Mouse (Mus musculus) CH12.LX (cell line): Measurements from ENCODE around the gene Rtp2. TPM values are rescaled to one million over a fixed set of nuclear protein-coding genes. Genes with fewer than 3 reads are reported as not detected.

ENCODE experiments used
- DNase-seq: peaks from one replicate; pipeline ENCODE4 v3.0.0-alpha.2; 2013; ENCODE audit errors: extremely low read depth
- H3K27ac ChIP-seq: 2 replicates; pipeline ENCODE4 v1.5.1; 2012; ENCODE audit warnings: low read depth, mild to moderate bottlenecking, control low read depth, moderate library complexity; ENCODE audit not compliant: insufficient read depth
- H3K27me3 ChIP-seq: replicated peaks from 2 replicates; pipeline ENCODE3; 2012; ENCODE audit warnings: inconsistent platforms
- H3K36me3 ChIP-seq, 2 experiments: replicated peaks in 1 of 2; 2 replicates each; pipeline versions ENCODE3 to v1.6.1; 2012; ENCODE audit warnings: inconsistent platforms in 1 of 2, low read length in 1 of 2, mild to moderate bottlenecking in 1 of 2, mixed read lengths in 1 of 2, moderate library complexity in 1 of 2; ENCODE audit not compliant: control insufficient read depth in 1 of 2, insufficient read depth in 1 of 2
- H3K4me1 ChIP-seq, 2 experiments: 2 replicates each; pipeline ENCODE4 v1.6.1; 2012; ENCODE audit warnings: inconsistent platforms in 1 of 2, moderate library complexity in 1 of 2; ENCODE audit not compliant: insufficient read depth in 2 of 2, control insufficient read depth in 1 of 2
- H3K4me2 ChIP-seq: 2 replicates; pipeline ENCODE4 v1.6.1; 2012; ENCODE audit warnings: low read depth, mild to moderate bottlenecking, control low read depth; ENCODE audit not compliant: poor library complexity, insufficient read depth, severe bottlenecking
- H3K4me3 ChIP-seq, 3 experiments: fragments of 150-350 bp in 1 of 3; sonication (generic) in 1 of 3; replicated peaks in 1 of 3; 2 replicates each; pipeline versions ENCODE3 to v1.5.1; 2011 to 2012; ENCODE audit warnings: low read depth in 2 of 3, low read length in 2 of 3, mild to moderate bottlenecking in 2 of 3, moderate library complexity in 2 of 3, control low read depth in 1 of 3, improper control_type of control experiment in 1 of 3, inconsistent platforms in 1 of 3, mixed read lengths in 1 of 3; ENCODE audit not compliant: poor library complexity in 1 of 3
- H3K79me2 ChIP-seq: replicated peaks from 2 replicates; pipeline ENCODE4 v1.6.1; 2012; ENCODE audit warnings: mild to moderate bottlenecking, moderate library complexity; ENCODE audit not compliant: control insufficient read depth, poor library complexity, insufficient read depth, severe bottlenecking; ENCODE audit errors: extremely low read depth
- H3K9ac ChIP-seq: 2 replicates; pipeline ENCODE4 v1.6.1; 2012; ENCODE audit warnings: low read depth, mild to moderate bottlenecking, control low read depth, moderate library complexity; ENCODE audit not compliant: insufficient read depth
- H3K9me3 ChIP-seq: replicated peaks from 2 replicates; pipeline ENCODE3; 2012; ENCODE audit warnings: low read length, inconsistent platforms, mixed read lengths
- BHLHE40 ChIP-seq: IDR thresholded peaks from 2 replicates; pipeline ENCODE4 v1.6.1; 2011; ENCODE audit warnings: mild to moderate bottlenecking, low read depth, low read length, improper control_type of control experiment
- CHD1 ChIP-seq: IDR thresholded peaks from 2 replicates; pipeline ENCODE4 v1.6.1; 2012; ENCODE audit warnings: low read depth, low read length, improper control_type of control experiment, inconsistent platforms
- CHD2 ChIP-seq: IDR thresholded peaks from 2 replicates; pipeline ENCODE4 v1.6.1; 2011; ENCODE audit warnings: low read length, improper control_type of control experiment
- CTCF ChIP-seq, 2 experiments: IDR thresholded peaks in 1 of 2; conservative IDR thresholded peaks in 1 of 2; 2 replicates each; pipeline ENCODE4 v1.5.1; 2011 to 2012; ENCODE audit warnings: low read depth in 2 of 2, low read length in 2 of 2, improper control_type of control experiment in 1 of 2, inconsistent platforms in 1 of 2, mild to moderate bottlenecking in 1 of 2, moderate library complexity in 1 of 2
- IRF4 ChIP-seq: IDR thresholded peaks from 2 replicates; pipeline ENCODE4 v1.6.1; 2014; ENCODE audit warnings: low read depth, mild to moderate bottlenecking, inconsistent platforms, low read length, improper control_type of control experiment
- MAZ ChIP-seq: IDR thresholded peaks from 2 replicates; pipeline ENCODE4 v1.6.1; 2012; ENCODE audit warnings: low read depth, mild to moderate bottlenecking, inconsistent platforms, low read length, improper control_type of control experiment, moderate library complexity
- MXI1 ChIP-seq: IDR thresholded peaks from 2 replicates; pipeline ENCODE4 v1.6.1; 2011; ENCODE audit warnings: mild to moderate bottlenecking, low read depth, low read length, improper control_type of control experiment
- MYC ChIP-seq: IDR thresholded peaks from 2 replicates; pipeline ENCODE4 v1.6.1; 2011; ENCODE audit warnings: low read depth, mild to moderate bottlenecking, improper control_type of control experiment, low read length
- NELFE ChIP-seq: IDR thresholded peaks from 2 replicates; pipeline ENCODE4 v1.6.1; 2011; ENCODE audit warnings: low read depth, low read length, improper control_type of control experiment
- POLR2A ChIP-seq: IDR thresholded peaks from 2 replicates; pipeline ENCODE4 v1.6.1; 2011; ENCODE audit warnings: low read depth, mild to moderate bottlenecking, improper control_type of control experiment, low read length
- RAD21 ChIP-seq: IDR thresholded peaks from 2 replicates; pipeline ENCODE4 v1.6.1; 2011; ENCODE audit warnings: low read depth, mild to moderate bottlenecking, low read length, improper control_type of control experiment, moderate library complexity
- SIN3A ChIP-seq: IDR thresholded peaks from 2 replicates; pipeline ENCODE4 v1.6.1; 2012; ENCODE audit warnings: low read length, improper control_type of control experiment, inconsistent platforms
- SMC3 ChIP-seq: IDR thresholded peaks from 2 replicates; pipeline ENCODE4 v1.6.1; 2011; ENCODE audit warnings: low read depth, low read length, improper control_type of control experiment
- ZC3H11A ChIP-seq: IDR thresholded peaks from 2 replicates; pipeline ENCODE4 v1.6.1; 2012; ENCODE audit warnings: low read depth, mild to moderate bottlenecking, inconsistent platforms, low read length, improper control_type of control experiment
- ZNF384 ChIP-seq: IDR thresholded peaks from 2 replicates; pipeline ENCODE4 v1.6.1; 2012; ENCODE audit warnings: low read depth, low read length, improper control_type of control experiment, inconsistent platforms
- dilution Hi-C: fragments of 300-500 bp; cut with MboI; formaldehyde crosslinking; loops from 2 replicates; pipeline ENCODE4 v1.14.3; 2020; ENCODE audit warnings: low sequenced_read_pairs; ENCODE audit not compliant: extremely low pct_unique_long_range_greater_than_20kb, extremely low pct_ligation_motif_present
- in situ Hi-C: fragments of 300-500 bp; cut with MboI; formaldehyde crosslinking; loops from 3 replicates; pipeline ENCODE4 v1.14.3; 2019; ENCODE audit warnings: low sequenced_read_pairs, low pct_ligation_motif_present, low pct_unique_long_range_greater_than_20kb, mixed read lengths
- polyA plus RNA-seq: library from polyadenylated mRNA; unstranded; fragments of >175 nt; gene quantifications from 2 replicates; pipeline ENCODE4 v1.2.1, GENCODE M21; 2012; ENCODE audit warnings: low read depth; ENCODE audit not compliant: insufficient read length
- total RNA-seq, 2 experiments: library from RNA; depleted of rRNA; stranded (reverse); fragments of 300-350 nt in 1 of 2; fragments of >200 nt in 1 of 2; gene quantifications; 2 replicates each; pipeline ENCODE4 v1.2.3; 2012 to 2014

Rtp2 gene
- total and polyA plus RNA-seq, 3 experiments = not detected

GRCm38 (mm10) chr16:23958938-23959337 lies 26.7 kb upstream of the Rtp2 start:
- Histone ChIP-seq H3K27me3 (no peaks in the 10 kb centered on the region), H3K4me2 (no peak overlapping the region), H3K79me2 (no peaks in the 10 kb centered on the region), H3K36me3 (no peaks in the 10 kb centered on the region), H3K9me3 (no peaks in the 10 kb centered on the region), H3K4me1 (peaks cover 0 to 12% of the 10 kb centered on the region in 2 experiments; a peak in 3 of 4 replicates), H3K27ac (no peak overlapping the region), H3K4me3 (no peak overlapping the region), H3K9ac (no peak overlapping the region)
- in situ Hi-C loops (no loop called here), dilution Hi-C loops (no loop called here)
- no peak for DNase-seq
- TF ChIP-seq CHD2 (no peak), CTCF (conservative IDR thresholded peaks at IDR 0.05 in 1 of 2, IDR thresholded peaks at IDR 0.05 in 1 of 2; ENCODE audit: low read depth in 2 of 2, low read length in 2 of 2) (peak in 1 of 2 experiments; percentile 32; a peak in 1 of 4 replicates)

- H3K79me2 ChIP-seq = no peaks in the 10 kb centered on the region
- no peak overlapping the region for H3K4me2 ChIP-seq
- no peak for DNase-seq
- TF ChIP-seq IRF4 (no peak), CHD1 (no peak), MYC (no peak)
- in situ Hi-C loops (no loop called here), dilution Hi-C loops (no loop called here)
- no peak overlapping the region for H3K4me3 ChIP-seq
- no peaks in the 10 kb centered on the region for H3K27me3 ChIP-seq
- H3K9me3 ChIP-seq = no peaks in the 10 kb centered on the region
- H3K36me3 ChIP-seq = no peaks in the 10 kb centered on the region
- H3K27ac ChIP-seq = no peak overlapping the region
- H3K9ac ChIP-seq = no peak overlapping the region
- H3K4me1 ChIP-seq = peaks cover 3 to 7% of the 10 kb centered on the region in 2 experiments; a peak in 3 of 4 replicates
These were observed 21.7 kb upstream of the Rtp2 start for GRCm38 (mm10) chr16:23953959-23954260.

DNA sequence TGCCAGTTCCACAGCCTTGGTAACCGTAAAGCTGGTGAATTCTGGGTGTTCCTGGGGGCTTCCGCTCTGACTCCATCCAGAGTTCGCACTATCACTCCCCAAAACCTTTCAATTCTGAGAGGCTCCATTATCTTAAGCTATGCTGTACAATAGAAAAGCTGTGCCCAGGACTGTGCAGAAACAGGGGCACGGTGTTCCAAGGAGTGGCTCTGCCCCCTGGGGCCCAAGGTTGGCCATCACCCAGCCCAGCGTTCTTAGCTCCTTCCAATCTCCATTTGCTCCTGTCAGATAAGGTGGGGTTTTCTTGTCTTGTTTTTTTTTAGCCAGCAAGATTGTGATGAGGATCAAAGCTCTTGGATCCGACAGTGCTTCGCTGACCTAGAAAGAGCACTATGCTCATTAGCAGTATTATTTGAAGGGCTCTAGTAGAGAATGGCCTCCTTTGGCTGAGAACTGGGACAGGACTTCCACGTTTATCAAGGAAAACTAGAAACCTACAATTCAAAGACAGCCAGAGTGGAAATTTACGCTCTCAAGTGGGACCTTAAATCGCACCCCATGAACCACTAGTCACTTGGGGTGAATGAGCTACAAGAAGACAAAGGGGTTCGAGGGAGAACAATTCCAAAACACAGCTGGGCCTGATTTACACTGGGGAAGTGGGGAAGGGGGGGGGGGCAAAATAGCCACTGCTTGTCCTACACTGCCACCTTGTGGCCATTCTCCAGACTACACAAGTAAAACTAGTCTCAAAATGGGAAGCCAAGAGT lies 21.2 kb upstream of the Rtp2 start:
- Histone ChIP-seq H3K4me3 (no peak overlapping the region), H3K27ac (no peak overlapping the region), H3K79me2 (no peaks in the 10 kb centered on the region), H3K36me3 (no peaks in the 10 kb centered on the region), H3K9ac (no peak overlapping the region), H3K27me3 (no peaks in the 10 kb centered on the region), H3K4me2 (no peak overlapping the region), H3K4me1 (peaks cover 2 to 3% of the 10 kb centered on the region in 2 experiments; a peak in 3 of 4 replicates), H3K9me3 (no peaks in the 10 kb centered on the region)
- TF ChIP-seq POLR2A (no peak), MXI1 (no peak), ZC3H11A (peak; percentile 6; the same call in 1 of the 2 replicates), RAD21 (peak; percentile 77), MAZ (peak; percentile 48; the same call in 1 of the 2 replicates), ZNF384 (no peak), SMC3 (peak; percentile 61), CHD1 (no peak), SIN3A (no peak), BHLHE40 (no peak), NELFE (0 out of 2 replicates have a peak, but pooled peaks have one; percentile 23), CTCF (conservative IDR thresholded peaks at IDR 0.05 in 1 of 2, IDR thresholded peaks at IDR 0.05 in 1 of 2; ENCODE audit: low read depth in 2 of 2, low read length in 2 of 2) (peak; percentile 41 to 77)
- dilution Hi-C loops (no loop called here), in situ Hi-C loops (no loop called here)
- DNase-seq = peak; percentile 56
